Mouse (Mus musculus): ENCODE measurements around the gene Msl1. TPM values are rescaled to one million over a fixed set of nuclear protein-coding genes. Genes with fewer than 3 reads are reported as not detected.

The Msl1 gene
- polyA plus RNA-seq, 1 experiment from 2014 or later, result 37.0 TPM

DNA sequence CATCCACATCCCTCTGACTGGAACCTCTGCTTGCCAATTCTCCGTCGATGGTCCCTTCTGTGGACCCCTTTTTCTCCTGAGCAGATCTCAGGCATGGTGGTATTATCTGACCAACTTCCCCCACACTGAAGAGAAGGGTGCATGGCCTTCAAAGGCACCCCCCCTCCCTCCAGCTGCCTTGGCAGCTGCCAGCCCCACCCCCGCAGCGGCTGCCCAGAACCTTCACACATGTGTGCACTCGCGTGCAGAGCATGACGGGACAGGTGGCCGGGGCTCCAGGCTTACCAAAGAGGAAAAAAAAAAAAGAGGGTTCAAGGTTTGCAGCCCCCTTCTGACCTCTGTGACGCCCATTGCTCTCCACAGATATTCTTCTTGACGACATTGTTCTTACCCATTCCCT is 44.6 kb downstream of the Msl1 start:
- no peaks in the 10 kb centered on the region for H3K36me3 ChIP-seq
- 71% methylated on average over 10 of the region's 10 CpGs for WGBS

GRCm38 (mm10) chr11:98846016-98846415 is 50.7 kb downstream of the Msl1 start:
- peaks cover 19% of the 10 kb centered on the region for H3K4me1 ChIP-seq
- WGBS, result 59% methylated on average over 13 of the region's 13 CpGs
- ATAC-seq (ENCODE audit: low FRiP score, low read depth), result no peak
- 0 out of 2 replicates have a peak, but pooled peaks cover 1% of the 10 kb centered on the region for H3K27me3 ChIP-seq (replicated peaks)
- no peak overlapping the region for H3K4me3 ChIP-seq
- H3K4me2 ChIP-seq (replicated peaks), result no peak overlapping the region
- no peak overlapping the region for H3K9ac ChIP-seq
- no peaks in the 10 kb centered on the region for H3K36me3 ChIP-seq
- no peak overlapping the region for H3K27ac ChIP-seq
- no peaks in the 10 kb centered on the region for H3K9me3 ChIP-seq

More for the DNA sequence above, 44.6 kb downstream of the Msl1 start:
- Histone ChIP-seq H3K4me2 (replicated peaks) (no peak overlapping the region), H3K9ac (no peak overlapping the region), H3K27ac (no peak overlapping the region), H3K4me1 (peaks cover 27% of the 10 kb centered on the region), H3K27me3 (replicated peaks) (peaks cover 22% of the 10 kb centered on the region), H3K9me3 (no peaks in the 10 kb centered on the region), H3K4me3 (no peak overlapping the region)
- ATAC-seq (ENCODE audit: low FRiP score, low read depth), result no peak

- Histone ChIP-seq H3K4me3 (no peak overlapping the region), H3K9ac (no peak overlapping the region), H3K4me1 (peaks cover 19% of the 10 kb centered on the region), H3K36me3 (no peaks in the 10 kb centered on the region), H3K27ac (no peak overlapping the region), H3K4me2 (replicated peaks) (no peak overlapping the region), H3K9me3 (no peaks in the 10 kb centered on the region), H3K27me3 (replicated peaks) (0 out of 2 replicates have a peak, but pooled peaks cover 6% of the 10 kb centered on the region)
- 70% methylated on average over 19 of the region's 19 CpGs for WGBS
- ATAC-seq (ENCODE audit: low FRiP score, low read depth), result no peak
Measured at GRCm38 (mm10) chr11:98846865-98847604, 51.7 kb downstream of the Msl1 start.

GRCm38 (mm10) chr11:98849196-98849894 is 54.0 kb downstream of the Msl1 start:
- H3K27ac ChIP-seq, result no peak overlapping the region
- no peak for ATAC-seq (ENCODE audit: low FRiP score, low read depth)
- no peaks in the 10 kb centered on the region for H3K9me3 ChIP-seq
- H3K4me1 ChIP-seq, result peaks cover 24% of the 10 kb centered on the region
- WGBS, result 8% methylated on average over 19 of the region's 19 CpGs
- no peak overlapping the region for H3K4me3 ChIP-seq
- H3K27me3 ChIP-seq (replicated peaks), result 0 out of 2 replicates have a peak, but pooled peaks cover 6% of the 10 kb centered on the region
- H3K36me3 ChIP-seq, result no peaks in the 10 kb centered on the region
- no peak overlapping the region for H3K9ac ChIP-seq
- peak overlapping the region; percentile 31 for H3K4me2 ChIP-seq (replicated peaks)

DNA sequence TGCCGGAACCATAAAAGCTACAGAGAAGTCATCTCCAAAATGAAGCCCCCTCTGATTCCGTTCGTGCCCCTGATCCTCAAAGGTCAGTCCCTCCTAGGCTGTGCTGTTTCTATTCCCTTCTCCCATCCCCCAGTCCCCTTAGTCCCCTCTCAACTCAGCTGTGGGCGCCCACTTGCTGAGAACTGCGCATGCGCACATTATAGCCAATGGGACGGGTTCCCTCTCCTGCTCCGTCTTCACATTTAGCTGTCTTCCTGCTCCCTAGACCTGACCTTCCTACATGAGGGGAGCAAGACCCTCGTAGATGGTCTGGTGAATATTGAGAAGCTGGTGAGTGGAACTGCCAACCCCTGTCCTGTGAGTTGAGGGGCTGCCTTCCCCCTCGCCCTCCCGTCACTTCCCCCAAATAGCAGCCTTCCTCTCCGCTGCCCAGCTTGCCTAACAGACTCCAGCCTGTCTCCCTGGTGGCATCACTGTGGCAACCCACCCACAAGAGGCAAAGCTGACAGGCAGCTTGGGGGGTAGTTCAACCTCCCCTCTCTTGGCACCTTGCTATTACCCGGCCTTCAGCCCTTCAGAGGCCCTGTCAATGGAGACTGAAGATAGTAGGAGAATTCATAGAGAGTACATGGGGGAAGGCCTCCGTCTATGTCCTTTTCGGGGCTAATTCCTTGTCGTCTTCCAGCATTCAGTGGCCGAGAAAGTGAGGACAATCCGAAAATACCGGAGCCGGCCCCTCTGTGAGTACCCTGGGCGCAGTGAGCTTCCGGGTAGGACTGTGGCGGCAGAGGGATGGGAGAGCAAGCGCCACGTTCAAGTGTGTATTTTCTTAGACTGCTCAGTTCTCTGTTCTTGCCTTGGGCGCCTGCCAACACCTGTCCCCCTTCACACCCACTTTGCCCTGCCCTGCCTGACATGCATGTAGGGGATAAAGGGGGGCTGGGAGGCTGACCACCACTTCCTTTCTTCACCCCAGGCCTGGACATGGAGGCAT is 55.1 kb downstream of the Msl1 start:
- 0 out of 2 replicates have a peak, but pooled peaks cover 6% of the 10 kb centered on the region for H3K27me3 ChIP-seq (replicated peaks)
- 57% methylated on average over 26 of the region's 26 CpGs for WGBS
- no peak overlapping the region for H3K4me3 ChIP-seq

DNA sequence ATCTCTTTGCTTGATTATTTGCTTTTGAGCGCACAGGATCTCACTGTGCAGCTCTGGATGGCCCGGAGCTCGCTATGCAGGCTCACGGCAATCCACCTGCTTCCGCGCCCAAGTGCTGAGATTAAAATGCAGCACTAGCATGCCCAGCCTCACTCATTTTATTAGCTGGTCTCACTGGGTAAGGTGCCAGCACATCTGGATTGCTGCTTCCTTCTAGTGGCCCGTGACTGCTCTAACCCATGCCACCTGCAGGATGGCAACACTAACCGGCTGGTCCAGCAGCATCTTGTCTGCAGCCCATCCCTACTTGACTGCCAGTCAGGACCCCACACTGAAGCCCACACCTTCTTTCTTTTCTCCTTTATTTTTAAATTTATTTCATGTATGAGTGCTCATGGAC is 58.8 kb downstream of the Msl1 start:
- H3K9me3 ChIP-seq, result no peaks in the 10 kb centered on the region

More for the DNA sequence above, 55.1 kb downstream of the Msl1 start:
- peaks cover 24% of the 10 kb centered on the region for H3K4me1 ChIP-seq
- no peaks in the 10 kb centered on the region for H3K36me3 ChIP-seq
- H3K9me3 ChIP-seq, result no peaks in the 10 kb centered on the region
- H3K4me2 ChIP-seq (replicated peaks), result peak overlapping the region; percentile 31
- peak; percentile 68; the same call in 1 of the 2 replicates for ATAC-seq (ENCODE audit: low FRiP score, low read depth)
- no peak overlapping the region for H3K27ac ChIP-seq
- H3K9ac ChIP-seq, result no peak overlapping the region

GRCm38 (mm10) chr11:98854659-98855058 is 59.3 kb downstream of the Msl1 start:
- Histone ChIP-seq H3K36me3 (no peaks in the 10 kb centered on the region), H3K9ac (no peak overlapping the region), H3K4me1 (peaks cover 17% of the 10 kb centered on the region), H3K27ac (no peak overlapping the region), H3K4me2 (replicated peaks) (no peak overlapping the region), H3K27me3 (replicated peaks) (0 out of 2 replicates have a peak, but pooled peaks cover 6% of the 10 kb centered on the region), H3K9me3 (no peaks in the 10 kb centered on the region), H3K4me3 (no peak overlapping the region)
- no peak for ATAC-seq (ENCODE audit: low FRiP score, low read depth)
- 94% methylated on average over 2 of the region's 2 CpGs for WGBS

More for the DNA sequence above, 58.8 kb downstream of the Msl1 start:
- no peak overlapping the region for H3K9ac ChIP-seq
- WGBS, result 95% methylated on average over 8 of the region's 8 CpGs
- no peak overlapping the region for H3K27ac ChIP-seq
- H3K4me3 ChIP-seq, result no peak overlapping the region
- ATAC-seq (ENCODE audit: low FRiP score, low read depth), result no peak
- no peaks in the 10 kb centered on the region for H3K36me3 ChIP-seq
- no peak overlapping the region for H3K4me2 ChIP-seq (replicated peaks)
- H3K4me1 ChIP-seq, result peaks cover 22% of the 10 kb centered on the region
- H3K27me3 ChIP-seq (replicated peaks), result 0 out of 2 replicates have a peak, but pooled peaks cover 6% of the 10 kb centered on the region

Other genes with a start within 250 kb of the Msl1 start
- gene Ikzf3, start 249.5 kb upstream of the Msl1 start, polyA plus RNA-seq (2016; fragmentation: Nextera tagmentation; extraction: Ambion mirVana), result 0.25 and 0.34 TPM in 2 replicates
- gene Zpbp2, start 244.4 kb upstream of the Msl1 start, polyA plus RNA-seq (2016; fragmentation: Nextera tagmentation; extraction: Ambion mirVana), result 0.15 TPM in 1 of 2 replicates, not detected in the other
- 70.4 and 72.2 TPM in 2 replicates for gene Ormdl3, start 208.1 kb upstream of the Msl1 start, polyA plus RNA-seq (2016; fragmentation: Nextera tagmentation; extraction: Ambion mirVana)
- gene Lrrc3c, start 197.2 kb upstream of the Msl1 start, polyA plus RNA-seq (2016; fragmentation: Nextera tagmentation; extraction: Ambion mirVana), result not detected in 2 replicates
- 0.82 and 1.0 TPM in 2 replicates for gene Gm12355, start 169.9 kb upstream of the Msl1 start, polyA plus RNA-seq (2016; fragmentation: Nextera tagmentation; extraction: Ambion mirVana)
- gene Gsdma3, start 169.2 kb upstream of the Msl1 start, polyA plus RNA-seq (2016; fragmentation: Nextera tagmentation; extraction: Ambion mirVana), result not detected in 2 replicates
- not detected in 2 replicates for gene Gsdma2, start 148.8 kb upstream of the Msl1 start, polyA plus RNA-seq (2016; fragmentation: Nextera tagmentation; extraction: Ambion mirVana)
- gene Gsdma, start 131.2 kb upstream of the Msl1 start, polyA plus RNA-seq (2016; fragmentation: Nextera tagmentation; extraction: Ambion mirVana), result not detected in 2 replicates
- gene Psmd3, start 113.0 kb upstream of the Msl1 start, polyA plus RNA-seq (2016; fragmentation: Nextera tagmentation; extraction: Ambion mirVana), result 231 and 234 TPM in 2 replicates
- gene Csf3, start 94.3 kb upstream of the Msl1 start, polyA plus RNA-seq (2016; fragmentation: Nextera tagmentation; extraction: Ambion mirVana), result not detected in 2 replicates
- 78.7 and 80.0 TPM in 2 replicates for gene Med24, start 66.1 kb upstream of the Msl1 start, polyA plus RNA-seq (2016; fragmentation: Nextera tagmentation; extraction: Ambion mirVana)
- gene Thra, start 54.9 kb upstream of the Msl1 start, polyA plus RNA-seq (2016; fragmentation: Nextera tagmentation; extraction: Ambion mirVana), result 56.9 and 67.0 TPM in 2 replicates
- gene Nr1d1, start 20.2 kb upstream of the Msl1 start, polyA plus RNA-seq (2016; fragmentation: Nextera tagmentation; extraction: Ambion mirVana), result 1.5 and 2.1 TPM in 2 replicates
- gene Casc3, start 9.4 kb downstream of the Msl1 start, polyA plus RNA-seq (2016; fragmentation: Nextera tagmentation; extraction: Ambion mirVana), result 65.1 and 68.5 TPM in 2 replicates
- 4.4 and 4.7 TPM in 2 replicates for gene Rapgefl1, start 41.3 kb downstream of the Msl1 start, polyA plus RNA-seq (2016; fragmentation: Nextera tagmentation; extraction: Ambion mirVana)
- gene Wipf2, start 68.1 kb downstream of the Msl1 start, polyA plus RNA-seq (2016; fragmentation: Nextera tagmentation; extraction: Ambion mirVana), result 4.2 and 5.4 TPM in 2 replicates
- 18.4 and 19.2 TPM in 2 replicates for gene Cdc6, start 112.3 kb downstream of the Msl1 start, polyA plus RNA-seq (2016; fragmentation: Nextera tagmentation; extraction: Ambion mirVana)
- gene Rara, start 132.3 kb downstream of the Msl1 start, polyA plus RNA-seq (2016; fragmentation: Nextera tagmentation; extraction: Ambion mirVana), result 51.1 and 52.5 TPM in 2 replicates
- gene Gjd3, start 187.5 kb downstream of the Msl1 start, polyA plus RNA-seq (2016; fragmentation: Nextera tagmentation; extraction: Ambion mirVana), result 1.8 and 2.0 TPM in 2 replicates
- gene Top2a, start 228.7 kb downstream of the Msl1 start, polyA plus RNA-seq (2016; fragmentation: Nextera tagmentation; extraction: Ambion mirVana), result 190 and 194 TPM in 2 replicates
- gene Igfbp4, start 245.7 kb downstream of the Msl1 start, polyA plus RNA-seq (2016; fragmentation: Nextera tagmentation; extraction: Ambion mirVana), result 327 and 330 TPM in 2 replicates